Mouse (Mus musculus): ENCODE data around the gene Dlgap4. TPM values are rescaled to one million over a fixed set of nuclear protein-coding genes. Genes with fewer than 3 reads are reported as not detected.

Dlgap4 gene
- total and polyA plus RNA-seq, 3 experiments = 10.4 to 39.6 TPM; not detected in 1

GRCm38 (mm10) chr2:156766227-156767019 lies 152.9 kb downstream of the Dlgap4 start (continued):
- peak; percentile 74; the same call in 1 of the 2 replicates for TF ChIP-seq UBTF (IDR thresholded peaks at IDR 0.05; ENCODE audit: borderline replicate concordance, insufficient read depth, low read depth, low read length)
- no peak for TF ChIP-seq CHD1 (IDR thresholded peaks at IDR 0.05; ENCODE audit: low read depth, low read length)
- TF ChIP-seq NRF1 (IDR thresholded peaks at IDR 0.05; ENCODE audit: insufficient read depth, low read depth, low read length, poor library complexity, severe bottlenecking) = no peak

GRCm38 (mm10) chr2:156767108-156767507 lies 153.6 kb downstream of the Dlgap4 start:
- Histone ChIP-seq H3K27me3 (ENCODE audit: control insufficient read depth in 1 of 2, insufficient read depth in 2 of 2, low read length in 2 of 2) (no peaks in the 10 kb centered on the region), H3K4me3 (ENCODE audit: control insufficient read depth in 1 of 2, insufficient read depth in 1 of 2, low read depth in 2 of 2, low read length in 2 of 2) (peak overlapping the region; percentile 7 to 36; a peak in 3 of 4 replicates), H3K36me3 (ENCODE audit: control insufficient read depth in 1 of 2, insufficient read depth in 2 of 2, low read length in 2 of 2) (peaks cover 0 to 8% of the 10 kb centered on the region in 2 experiments; a peak in 2 of 4 replicates), H3K9ac (ENCODE audit: control insufficient read depth, low read depth, low read length, poor library complexity, severe bottlenecking) (peak overlapping the region; percentile 52), H3K27ac (ENCODE audit: control insufficient read depth, low read depth, low read length) (peak overlapping the region; percentile 69), H3K9me3 (replicated peaks; ENCODE audit: insufficient read depth, low read length) (no peaks in the 10 kb centered on the region), H3K79me2 (ENCODE audit: control insufficient read depth, insufficient read depth, low read length, poor library complexity) (no peaks in the 10 kb centered on the region), H3K4me1 (ENCODE audit: control insufficient read depth in 1 of 2, insufficient read depth in 2 of 2, low read length in 2 of 2) (peaks cover 11 to 26% of the 10 kb centered on the region in 2 experiments)
- TF ChIP-seq JUND (IDR thresholded peaks at IDR 0.05; ENCODE audit: low read depth, low read length) (no peak), HCFC1 (IDR thresholded peaks at IDR 0.05; ENCODE audit: low read depth, low read length) (no peak), GABPA (IDR thresholded peaks at IDR 0.05; ENCODE audit: low read depth, low read length) (no peak), ZC3H11A (IDR thresholded peaks at IDR 0.05; ENCODE audit: low read depth, low read length) (no peak), CHD2 (IDR thresholded peaks at IDR 0.05; ENCODE audit: low read length) (no peak), ELF1 (IDR thresholded peaks at IDR 0.05; ENCODE audit: low read depth, low read length) (no peak), SIN3A (IDR thresholded peaks at IDR 0.05; ENCODE audit: low read length) (peak; percentile 55), EP300 (IDR thresholded peaks at IDR 0.05; ENCODE audit: low read depth in 1 of 2, low read length in 2 of 2) (peak in 1 of 2 experiments; percentile 38; a peak in 3 of 4 replicates), ZKSCAN1 (IDR thresholded peaks at IDR 0.05; ENCODE audit: low read depth, low read length) (no peak), CHD1 (IDR thresholded peaks at IDR 0.05; ENCODE audit: low read depth, low read length) (0 out of 2 replicates have a peak, but pooled peaks have one; percentile 61), ZNF384 (IDR thresholded peaks at IDR 0.05; ENCODE audit: low read depth, low read length) (no peak), MEF2A (IDR thresholded peaks at IDR 0.05; ENCODE audit: extremely low read depth, insufficient replicate concordance, low read depth, low read length, poor library complexity, severe bottlenecking) (no peak), POLR2AphosphoS2 (IDR thresholded peaks at IDR 0.05; ENCODE audit: low read length) (no peak), MXI1 (IDR thresholded peaks at IDR 0.05; ENCODE audit: low read depth, low read length) (peak; percentile 6; the same call in 1 of the 2 replicates), USF2 (IDR thresholded peaks at IDR 0.05; ENCODE audit: borderline replicate concordance in 1 of 2, insufficient read depth in 1 of 2, low read depth in 1 of 2, low read length in 2 of 2) (no peak), TCF12 (IDR thresholded peaks at IDR 0.05; ENCODE audit: low read depth, low read length) (no peak)
- DNase-seq (ENCODE audit: low read depth, low spot score) = no peak
